Mouse (Mus musculus) testis, postnatal 14 days (tissue): ENCODE data around the gene Slc15a1.
"Not testable (repeated sequence)": the region's sequence is repeated elsewhere in the genome, so short reads cannot be mapped to it uniquely, and the experiment has no call there.

Experiments used
- DNase-seq: peaks from one replicate; pipeline ENCODE4 v3.0.0; 2021; ENCODE audit warnings: low spot score

The Slc15a1 gene

GRCm38 (mm10) chr14:121451424-121452029 lies 53.5 kb downstream of the Slc15a1 start:
- no peak for DNase-seq

GRCm38 (mm10) chr14:121450504-121451423 lies 54.3 kb downstream of the Slc15a1 start:
- DNase-seq: peak; percentile 55

- DNase-seq: peak; percentile 51
Observed at GRCm38 (mm10) chr14:121446951-121447350, 58.1 kb downstream of the Slc15a1 start.

- DNase-seq: peak; percentile 40
Observed at GRCm38 (mm10) chr14:121445194-121445593, 59.9 kb downstream of the Slc15a1 start.

GRCm38 (mm10) chr14:121440807-121441206 lies 64.2 kb downstream of the Slc15a1 start:
- no peak for DNase-seq

- peak; percentile 48 for DNase-seq
Observed at GRCm38 (mm10) chr14:121437026-121437425, 68.0 kb downstream of the Slc15a1 start.

- no peak for DNase-seq
Observed at GRCm38 (mm10) chr14:121436455-121436854, 68.6 kb downstream of the Slc15a1 start.

GRCm38 (mm10) chr14:121435794-121436193 lies 69.3 kb downstream of the Slc15a1 start:
- DNase-seq: no peak

GRCm38 (mm10) chr14:121431261-121431660 lies 73.8 kb downstream of the Slc15a1 start:
- DNase-seq: no peak

GRCm38 (mm10) chr14:121429854-121430535 lies 75.1 kb downstream of the Slc15a1 start:
- no peak for DNase-seq

GRCm38 (mm10) chr14:121428148-121428547 lies 76.9 kb downstream of the Slc15a1 start:
- DNase-seq: no peak

GRCm38 (mm10) chr14:121426743-121427142 lies 78.3 kb downstream of the Slc15a1 start:
- no peak for DNase-seq

GRCm38 (mm10) chr14:121425004-121425793 lies 79.9 kb downstream of the Slc15a1 start:
- DNase-seq: no peak

GRCm38 (mm10) chr14:121423341-121423751 lies 81.7 kb downstream of the Slc15a1 start:
- DNase-seq: no peak

- no peak for DNase-seq
Observed at GRCm38 (mm10) chr14:121422664-121423340, 82.2 kb downstream of the Slc15a1 start.

- no peak for DNase-seq
Observed at GRCm38 (mm10) chr14:121422000-121422399, 83.1 kb downstream of the Slc15a1 start.

- no peak for DNase-seq
Observed at GRCm38 (mm10) chr14:121417594-121417993, 87.5 kb downstream of the Slc15a1 start.

GRCm38 (mm10) chr14:121416626-121417319 lies 88.3 kb downstream of the Slc15a1 start:
- DNase-seq: no peak

- DNase-seq: no peak
Observed at GRCm38 (mm10) chr14:121414635-121415241, 90.3 kb downstream of the Slc15a1 start.

- DNase-seq: not testable (repeated sequence)
Observed at GRCm38 (mm10) chr14:121413726-121414125, 91.3 kb downstream of the Slc15a1 start.
